Mouse (Mus musculus): ENCODE data around the gene Wdr27.
"Not testable (repeated sequence)": the region's sequence is repeated elsewhere in the genome, so short reads cannot be mapped to it uniquely, and the experiment has no call there.

The Wdr27 gene

GRCm38 (mm10) chr17:14931469-14931868 is 11.5 kb downstream of the Wdr27 start:
- DNase-seq (ENCODE audit: extremely low spot score, low spot score): no peak

DNA sequence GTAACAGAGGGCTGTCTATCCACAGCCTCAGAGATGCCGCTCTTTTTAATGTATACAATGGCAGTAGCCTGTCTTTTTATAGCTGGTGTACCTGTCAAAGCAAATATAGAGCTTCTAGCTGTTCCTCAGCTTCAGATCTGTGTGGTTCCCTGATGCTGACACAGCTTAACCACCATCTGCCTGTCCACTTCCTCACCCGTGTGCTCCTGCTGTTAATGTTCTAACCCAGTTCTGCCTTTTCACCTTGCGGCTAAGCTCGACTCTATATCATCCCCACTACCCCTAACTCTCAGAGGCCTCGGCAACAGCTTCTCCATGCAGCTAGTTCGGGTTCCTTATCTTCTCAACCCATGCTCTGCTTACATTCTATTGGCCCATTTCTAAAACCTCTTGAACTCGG is 12.3 kb downstream of the Wdr27 start:
- DNase-seq (ENCODE audit: extremely low spot score, low spot score): no peak

GRCm38 (mm10) chr17:14928631-14929030 is 14.3 kb downstream of the Wdr27 start:
- no peak for DNase-seq (ENCODE audit: extremely low spot score, low spot score)

- no peak for DNase-seq (ENCODE audit: extremely low spot score, low spot score)
These were observed 15.2 kb downstream of the Wdr27 start for GRCm38 (mm10) chr17:14927644-14928218.

- no peak for DNase-seq (ENCODE audit: extremely low spot score, low spot score)
These were observed 21.4 kb downstream of the Wdr27 start for GRCm38 (mm10) chr17:14921582-14921981.

- DNase-seq (ENCODE audit: extremely low spot score, low spot score): no peak
These were observed 25.1 kb downstream of the Wdr27 start for GRCm38 (mm10) chr17:14917866-14918265.

GRCm38 (mm10) chr17:14914401-14914800 is 28.6 kb downstream of the Wdr27 start:
- DNase-seq (ENCODE audit: extremely low spot score, low spot score): no peak

GRCm38 (mm10) chr17:14912981-14913380 is 30.0 kb downstream of the Wdr27 start:
- no peak for DNase-seq (ENCODE audit: extremely low spot score, low spot score)

DNA sequence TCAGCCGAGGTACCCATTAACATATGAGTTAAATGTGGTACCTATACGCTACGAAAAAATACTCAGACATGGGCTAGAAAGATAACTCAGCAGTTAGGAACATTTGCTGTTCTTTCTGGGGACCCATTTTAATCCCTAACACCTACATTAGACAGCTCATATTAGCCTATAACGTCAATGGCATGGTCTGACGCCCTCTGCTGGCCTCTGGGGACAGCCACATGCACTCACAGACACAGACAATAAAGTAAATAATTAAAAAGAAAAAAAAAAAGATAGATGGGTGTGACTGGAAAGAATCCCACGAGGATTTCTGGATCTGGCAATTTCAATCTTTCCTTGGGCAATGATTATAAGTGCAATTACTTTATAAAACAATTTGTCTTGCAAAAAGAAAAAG is 30.5 kb downstream of the Wdr27 start:
- DNase-seq (ENCODE audit: extremely low spot score, low spot score): no peak

DNA sequence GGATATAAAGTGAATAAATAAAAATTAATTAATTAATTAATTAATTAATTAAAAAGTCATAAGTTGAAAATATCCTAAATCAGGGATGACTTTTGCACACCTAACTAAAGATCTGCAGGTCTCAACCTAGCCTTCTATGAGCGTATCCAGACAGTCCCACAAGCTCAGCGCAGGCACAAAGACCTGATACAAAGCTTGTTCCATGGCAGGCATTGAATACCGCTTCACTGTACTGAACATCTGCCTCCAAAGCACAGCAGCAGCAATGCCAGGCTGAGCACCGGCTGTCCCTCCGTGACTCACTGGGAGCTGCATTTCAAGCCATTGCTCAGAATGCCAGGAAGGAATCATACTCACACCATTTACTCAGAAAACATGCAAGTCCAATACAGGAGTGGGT is 32.2 kb downstream of the Wdr27 start:
- no peak for DNase-seq (ENCODE audit: extremely low spot score, low spot score)

- DNase-seq (ENCODE audit: extremely low spot score, low spot score): no peak
These were observed 33.6 kb downstream of the Wdr27 start for GRCm38 (mm10) chr17:14909331-14909730.

DNA sequence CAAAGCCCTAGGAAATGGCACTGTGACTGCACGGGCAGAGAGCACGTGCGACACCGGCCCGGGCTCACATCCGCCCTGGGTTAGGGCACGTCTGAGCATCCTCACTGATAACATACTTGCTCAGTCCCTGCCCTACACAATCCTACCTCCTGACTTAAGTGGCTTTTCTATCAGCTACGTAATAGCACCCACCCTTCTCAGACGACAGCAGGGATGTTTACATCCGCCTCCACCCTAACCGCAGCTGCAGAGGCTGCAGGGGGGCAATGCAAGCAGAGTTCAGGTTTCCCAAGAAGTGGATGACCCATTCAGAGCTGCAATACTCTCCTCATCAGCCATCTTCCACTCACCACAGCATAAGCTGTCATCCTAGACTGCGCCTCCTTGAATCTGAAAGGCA is 35.8 kb downstream of the Wdr27 start:
- DNase-seq (ENCODE audit: extremely low spot score, low spot score): no peak

DNA sequence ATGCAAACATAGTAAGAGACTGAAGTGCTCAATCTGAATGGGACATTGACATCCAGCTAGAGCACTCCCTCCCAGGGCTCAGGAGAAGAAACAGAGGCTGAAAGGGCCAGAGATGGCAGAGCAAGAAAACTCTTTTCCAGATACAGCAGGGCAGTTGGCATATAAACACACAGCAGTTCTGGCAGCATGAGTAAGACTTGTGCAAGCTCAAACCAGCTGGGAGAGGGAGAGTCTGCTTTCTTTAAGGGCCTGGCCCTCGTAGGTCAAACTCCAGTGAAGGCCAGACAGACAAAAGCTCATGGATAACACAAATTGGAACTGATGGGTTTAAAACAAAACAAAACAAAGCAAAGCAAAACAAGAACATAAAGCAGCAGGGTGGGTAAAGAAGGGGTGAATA is 36.3 kb downstream of the Wdr27 start:
- DNase-seq (ENCODE audit: extremely low spot score, low spot score): no peak

DNA sequence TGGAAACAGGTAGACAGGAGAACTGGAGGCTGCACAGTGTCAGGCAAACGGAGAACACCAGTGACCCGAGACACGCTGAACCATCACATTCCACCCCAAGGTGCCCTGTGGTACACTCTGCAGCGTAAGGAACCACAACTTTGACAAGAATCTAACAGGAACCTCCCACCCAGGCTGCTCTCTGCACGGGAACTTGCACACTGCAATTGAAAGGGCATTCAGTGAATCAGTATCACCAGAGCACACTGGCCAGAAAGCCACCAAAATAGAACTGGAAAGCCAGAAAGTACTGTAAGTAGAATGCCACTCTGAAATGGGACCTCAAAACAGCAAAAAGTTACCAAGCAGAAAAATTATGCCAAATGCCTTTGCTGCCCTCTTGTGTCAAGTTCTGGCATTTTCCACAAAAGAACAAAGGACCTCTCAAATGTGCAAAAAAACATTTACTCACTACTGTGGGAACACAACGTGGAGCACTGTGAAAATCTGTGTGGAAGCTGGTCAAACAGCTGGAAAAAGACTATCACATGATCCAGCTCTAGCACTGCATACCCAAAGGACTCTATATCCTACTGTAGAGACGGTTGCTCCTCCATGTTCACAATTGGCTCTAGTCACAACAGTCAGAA is 38.2 kb downstream of the Wdr27 start:
- DNase-seq (ENCODE audit: extremely low spot score, low spot score): peak; percentile 78

GRCm38 (mm10) chr17:14904206-14904605 is 38.8 kb downstream of the Wdr27 start:
- no peak for DNase-seq (ENCODE audit: extremely low spot score, low spot score)

DNA sequence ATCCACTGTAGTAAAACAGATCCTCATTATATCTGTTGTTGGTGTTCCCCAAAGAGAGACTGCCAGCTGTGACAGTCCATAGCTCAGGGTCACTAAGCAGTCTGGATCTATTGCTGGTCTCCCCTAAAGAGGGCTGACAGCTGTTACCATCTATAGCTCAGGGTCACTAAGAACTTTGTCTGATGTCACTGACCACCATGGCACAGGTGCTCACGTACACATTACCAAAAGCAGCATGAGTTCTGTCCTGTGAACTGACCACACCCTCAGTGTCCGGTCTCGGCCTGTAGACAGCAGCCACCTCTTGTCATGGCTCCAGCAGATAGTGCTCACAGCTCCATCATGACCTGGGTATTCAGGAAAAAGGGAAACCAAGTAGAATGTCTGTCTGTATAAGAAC is 39.7 kb downstream of the Wdr27 start:
- DNase-seq (ENCODE audit: extremely low spot score, low spot score): no peak

DNA sequence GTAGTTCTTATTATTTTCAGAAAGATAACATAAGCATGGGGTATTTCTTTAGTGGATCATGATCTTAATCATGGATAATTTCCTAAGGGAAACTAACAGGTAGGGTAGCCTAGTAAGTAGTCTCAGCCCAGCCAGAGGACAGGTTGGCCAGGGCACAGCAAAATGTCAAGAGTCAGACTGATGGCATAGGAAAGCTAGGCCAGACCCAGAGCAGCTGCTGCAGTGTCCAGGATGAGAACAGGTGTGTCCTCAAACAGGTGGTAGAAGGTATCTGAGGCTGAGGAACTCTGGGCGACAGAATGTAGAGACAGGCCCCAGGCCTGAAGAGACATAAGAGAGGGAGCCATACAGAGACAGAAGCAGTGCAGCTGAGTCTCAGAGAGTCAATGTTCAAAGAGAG is 44.0 kb downstream of the Wdr27 start:
- no peak for DNase-seq (ENCODE audit: extremely low spot score, low spot score)

- not testable (repeated sequence) for DNase-seq (ENCODE audit: extremely low spot score, low spot score)
These were observed 47.9 kb downstream of the Wdr27 start for GRCm38 (mm10) chr17:14895058-14895457.

GRCm38 (mm10) chr17:14886933-14887332 is 56.0 kb downstream of the Wdr27 start:
- no peak for DNase-seq (ENCODE audit: extremely low spot score, low spot score)

GRCm38 (mm10) chr17:14874656-14875204 is 68.2 kb downstream of the Wdr27 start:
- no peak for DNase-seq (ENCODE audit: extremely low spot score, low spot score)

DNA sequence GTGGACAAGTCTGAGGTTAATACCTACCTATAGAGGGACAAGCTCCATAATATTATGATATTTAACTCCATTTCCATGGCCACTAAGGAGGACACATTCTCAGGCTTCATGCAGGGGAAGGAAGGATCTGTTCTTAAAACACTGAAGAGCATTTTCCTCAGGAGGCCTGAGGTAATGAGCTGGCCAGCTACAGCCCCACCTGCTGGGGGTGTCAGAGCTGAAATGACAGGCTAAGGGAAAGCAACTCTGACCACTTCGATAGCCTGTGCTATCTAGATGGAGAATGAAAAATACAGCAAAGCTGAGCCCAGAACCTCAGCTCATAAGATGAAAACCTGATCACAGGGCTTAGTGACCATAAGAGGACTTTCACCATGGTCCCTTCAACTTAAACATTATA is 82.7 kb downstream of the Wdr27 start:
- DNase-seq (ENCODE audit: extremely low spot score, low spot score): no peak

- DNase-seq (ENCODE audit: extremely low spot score, low spot score): no peak
These were observed 95.2 kb downstream of the Wdr27 start for GRCm38 (mm10) chr17:14847709-14848108.

DNA sequence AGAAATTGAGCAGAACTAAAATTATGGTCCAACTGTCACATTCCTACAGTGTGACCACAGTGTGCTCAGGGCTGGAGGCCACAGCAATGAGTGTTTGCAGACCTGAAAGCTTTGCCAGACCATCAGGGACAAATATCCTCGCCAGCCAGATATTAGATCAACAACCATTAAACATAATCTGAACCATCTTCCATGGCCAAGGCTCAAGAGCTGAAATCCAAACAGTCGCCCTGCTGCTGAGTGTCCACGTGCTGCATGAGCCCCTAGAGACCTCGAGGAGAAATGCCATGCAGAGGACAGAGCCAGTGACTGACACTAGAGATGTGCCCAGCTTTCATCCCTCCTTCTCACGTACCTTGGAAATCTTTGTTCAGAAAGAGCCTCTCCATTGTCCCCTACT is 96.1 kb downstream of the Wdr27 start:
- DNase-seq (ENCODE audit: extremely low spot score, low spot score): no peak

Data from neural tube, embryonic 10.5 days (tissue).